Mouse (Mus musculus): ENCODE measurements around the gene Lztr1.
"Not testable (repeated sequence)": the region's sequence is repeated elsewhere in the genome, so short reads cannot be mapped to it uniquely, and the experiment has no call there.

Gene Lztr1

DNA sequence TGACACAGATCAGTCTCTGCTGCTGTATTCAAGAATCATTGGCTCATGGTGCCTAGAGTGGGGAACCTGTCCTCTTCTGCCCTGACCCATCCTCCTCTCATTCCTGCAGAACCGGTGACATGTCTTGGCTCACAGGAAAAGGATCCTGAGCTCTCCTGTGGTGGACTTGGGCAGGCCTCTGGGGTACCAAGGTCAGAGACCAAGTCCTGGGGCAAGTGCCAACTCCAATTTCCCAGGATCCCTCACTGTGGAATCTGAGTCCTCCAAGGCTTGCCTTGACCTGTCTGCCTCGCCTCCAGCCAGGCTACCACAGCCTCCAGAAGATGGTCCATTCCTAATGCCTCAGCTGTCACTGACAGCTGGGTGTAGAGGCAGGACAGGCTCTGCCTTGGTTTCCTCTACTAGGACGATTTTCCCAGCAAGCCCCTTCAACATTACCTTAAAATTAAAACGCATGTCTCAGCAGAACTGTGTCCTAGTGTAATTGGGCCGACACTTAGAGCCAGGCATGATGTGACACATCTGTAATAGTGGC is 1.4 kb upstream of the Lztr1 start:
- DNase-seq (ENCODE audit: low spot score in 2 of 2): no peak

DNA sequence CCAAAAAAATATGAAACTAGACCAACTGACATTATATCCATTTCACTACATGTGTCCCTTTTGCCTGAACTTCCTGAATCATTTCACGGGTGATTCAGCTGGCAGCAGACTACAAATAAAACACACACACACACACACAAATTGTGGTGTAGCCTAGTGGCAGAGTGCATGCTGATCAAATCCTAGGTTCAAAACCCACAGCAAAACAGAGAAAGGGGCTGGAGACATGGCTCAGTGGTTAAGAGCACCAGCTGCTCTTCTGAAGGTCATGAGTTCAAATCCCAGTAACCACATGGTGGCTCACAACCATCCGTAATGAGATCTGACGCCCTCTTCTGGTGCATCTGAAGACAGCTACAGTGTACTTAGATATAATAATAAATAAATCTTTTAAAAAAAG is 457 bp upstream of the Lztr1 start:
- not testable (repeated sequence) for DNase-seq (ENCODE audit: low spot score in 2 of 2)

DNA sequence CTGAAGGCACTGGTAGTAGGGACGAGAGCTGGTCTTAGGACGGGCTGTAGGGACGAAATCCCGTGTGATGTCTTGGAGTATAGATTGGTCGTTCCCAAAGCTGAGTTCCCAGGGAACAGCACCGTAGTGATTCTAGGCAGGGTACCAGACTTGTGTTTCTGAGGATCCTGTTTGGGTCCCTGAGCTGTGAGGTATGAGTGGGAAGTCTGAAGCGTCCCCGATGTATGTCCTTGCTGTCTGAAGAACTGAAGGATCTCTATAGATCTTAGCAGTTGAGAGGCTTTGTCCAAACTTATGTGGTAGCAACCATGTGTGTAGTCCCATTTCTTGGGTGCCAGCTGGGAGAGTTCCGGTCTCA is 731 bp downstream of the Lztr1 start:
- no peak for DNase-seq (ENCODE audit: low spot score in 2 of 2)

DNA sequence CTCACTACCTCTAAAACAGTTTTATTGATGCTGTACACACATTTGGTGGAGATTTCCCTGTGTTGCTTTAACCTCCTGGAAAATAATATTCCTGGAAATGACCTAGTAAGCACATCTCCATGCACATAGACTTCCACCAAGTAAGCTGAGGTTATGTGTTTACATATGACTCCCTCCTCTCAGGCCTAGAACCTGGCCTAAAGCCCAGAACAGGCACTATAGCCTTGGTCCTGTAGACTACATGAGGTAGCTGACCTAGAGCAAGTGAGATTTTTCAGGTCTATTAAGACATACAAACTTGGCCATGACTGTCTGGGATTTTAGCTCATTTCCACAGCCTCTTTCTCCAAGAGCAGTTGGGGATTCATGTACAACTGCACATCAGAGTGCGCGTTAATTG is 1.7 kb downstream of the Lztr1 start:
- DNase-seq (ENCODE audit: low spot score in 2 of 2): no peak

DNA sequence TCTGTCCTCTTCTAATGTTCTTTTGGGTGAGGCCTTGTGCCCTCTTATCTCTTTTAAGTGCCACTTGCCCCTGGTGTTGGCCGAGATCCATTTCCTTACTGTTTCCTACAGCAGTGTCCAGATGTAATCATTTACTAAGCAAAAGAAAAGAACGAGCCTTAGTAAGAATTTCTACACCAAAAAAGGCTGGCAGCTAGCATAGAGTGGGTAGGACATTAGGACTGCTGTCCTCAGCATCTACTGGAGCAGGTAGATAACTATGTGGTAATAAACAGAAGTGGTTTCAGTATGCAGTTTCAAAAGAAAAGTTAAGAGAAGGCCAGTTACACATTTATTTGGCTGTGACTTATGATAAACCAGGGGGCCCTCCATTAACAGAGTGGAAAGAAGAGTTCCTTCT is 2.2 kb downstream of the Lztr1 start:
- DNase-seq (ENCODE audit: low spot score in 2 of 2): no peak

DNA sequence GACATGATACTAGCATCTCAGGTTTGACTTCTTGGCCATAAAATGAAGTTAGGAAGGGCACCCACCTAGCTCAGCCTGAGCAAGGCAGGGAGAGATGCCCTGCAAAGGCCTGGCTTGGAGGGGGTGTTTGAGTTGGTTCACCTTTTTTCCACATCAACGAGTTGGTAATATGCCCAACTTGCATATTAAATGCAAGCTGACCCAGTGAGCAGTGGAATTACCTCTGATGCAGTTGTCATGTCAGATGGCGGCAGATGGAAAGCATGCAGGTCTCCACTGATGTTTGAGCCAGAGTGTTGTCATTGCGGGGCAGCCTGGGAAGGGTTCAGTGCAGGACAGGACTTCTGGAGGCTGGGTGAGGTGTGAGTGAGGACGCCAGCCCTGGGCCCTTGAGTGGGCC is 2.9 kb downstream of the Lztr1 start:
- no peak for DNase-seq (ENCODE audit: low spot score in 2 of 2)

DNA sequence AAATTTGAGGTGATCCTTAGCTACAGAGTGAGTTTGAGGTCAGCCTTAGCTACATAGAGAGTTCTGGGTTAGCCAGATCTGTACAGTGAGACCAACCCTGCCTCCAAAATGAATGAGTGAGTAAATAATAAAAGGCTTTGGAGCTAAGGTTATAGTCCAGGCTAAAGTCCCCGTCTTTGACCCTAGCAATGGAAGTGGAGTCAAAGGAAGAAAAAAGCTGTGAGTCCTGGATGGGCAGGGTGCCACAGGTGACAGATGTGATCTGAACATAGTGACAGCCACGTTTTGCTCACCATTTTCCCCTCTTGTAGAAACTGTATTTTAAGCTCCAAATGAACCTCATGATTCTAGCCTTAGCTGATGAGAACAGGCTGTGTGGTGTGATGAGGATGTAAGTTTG is 10.4 kb downstream of the Lztr1 start:
- peak in 1 of 2 experiments; percentile 13 for DNase-seq (ENCODE audit: low spot score in 2 of 2)

DNA sequence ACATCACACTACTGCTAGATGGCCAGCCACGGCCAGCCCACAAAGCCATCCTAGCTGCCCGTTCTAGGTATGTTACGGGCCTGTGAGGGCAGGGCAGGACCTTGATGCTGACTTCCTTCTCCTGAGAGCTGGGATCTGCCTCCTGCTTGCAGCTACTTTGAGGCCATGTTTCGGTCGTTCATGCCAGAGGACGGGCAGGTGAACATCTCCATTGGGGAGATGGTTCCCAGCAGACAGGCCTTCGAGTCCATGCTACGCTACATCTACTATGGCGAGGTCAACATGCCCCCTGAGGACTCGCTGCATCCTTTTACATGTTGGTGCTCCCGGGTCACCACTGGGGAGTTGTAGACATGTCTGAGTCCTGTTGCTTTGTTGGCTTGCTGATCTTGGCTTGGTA is 15.7 kb downstream of the Lztr1 start:
- DNase-seq (ENCODE audit: low spot score in 2 of 2): peak; percentile 21 to 25

DNA sequence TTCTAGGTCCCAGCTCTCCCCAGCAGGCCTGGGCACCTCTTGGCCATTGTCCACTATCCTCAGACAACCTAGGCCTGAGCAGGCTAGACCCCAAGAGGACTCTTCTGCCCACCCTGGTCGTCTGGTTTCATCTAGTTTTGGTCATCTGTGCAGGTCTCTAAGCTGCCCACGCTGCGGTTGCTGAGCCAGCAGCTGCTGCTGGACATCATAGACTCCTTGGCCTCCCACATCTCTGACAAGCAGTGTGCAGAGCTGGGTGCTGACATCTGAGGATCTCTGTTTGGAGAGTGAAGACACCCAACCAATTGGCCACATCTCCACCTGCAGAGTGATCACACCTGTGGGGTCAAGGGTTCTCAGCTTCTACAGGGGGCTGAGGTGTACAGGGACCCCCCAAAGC is 17.0 kb downstream of the Lztr1 start:
- no peak for DNase-seq (ENCODE audit: low spot score in 2 of 2)

DNA sequence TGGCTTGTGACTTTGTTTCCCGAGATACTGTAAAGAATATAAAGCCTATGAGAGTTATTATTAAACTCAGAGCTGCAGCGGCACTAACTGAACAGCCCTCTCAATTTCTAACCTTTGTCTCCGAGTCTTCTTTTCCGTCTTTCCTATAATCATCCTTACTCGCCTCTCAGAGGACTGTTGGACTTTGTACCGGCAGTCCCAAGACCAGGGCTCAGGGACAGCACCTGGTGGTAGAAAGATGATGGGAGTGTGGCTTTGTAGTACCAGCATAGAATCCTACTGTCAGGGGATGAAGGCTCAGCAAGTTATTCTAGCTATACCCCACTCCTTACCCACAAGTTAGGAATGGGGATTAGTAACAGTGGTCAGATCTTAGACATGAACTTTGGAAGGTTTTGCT is 17.7 kb downstream of the Lztr1 start:
- no peak for DNase-seq (ENCODE audit: low spot score in 2 of 2)

DNA sequence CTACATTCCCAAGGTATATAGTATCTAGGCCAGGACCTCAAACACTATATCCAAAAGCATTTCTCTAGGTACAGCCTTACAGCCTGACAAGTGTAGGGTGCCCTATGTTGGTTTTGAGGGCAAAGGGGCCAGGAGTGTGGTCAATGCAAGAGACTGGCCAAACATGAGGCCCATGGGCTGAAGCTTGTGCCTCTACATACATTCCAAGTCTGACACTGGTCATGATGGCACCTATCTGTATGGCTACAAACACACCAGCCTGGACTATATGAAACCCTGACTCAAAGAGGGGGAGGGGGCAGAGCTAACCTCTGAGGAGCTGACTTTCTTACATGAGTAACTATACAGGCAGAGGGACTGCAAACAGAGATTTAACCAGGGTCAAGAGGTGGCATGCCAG is 19.1 kb downstream of the Lztr1 start:
- no peak for DNase-seq (ENCODE audit: low spot score in 2 of 2)

DNA sequence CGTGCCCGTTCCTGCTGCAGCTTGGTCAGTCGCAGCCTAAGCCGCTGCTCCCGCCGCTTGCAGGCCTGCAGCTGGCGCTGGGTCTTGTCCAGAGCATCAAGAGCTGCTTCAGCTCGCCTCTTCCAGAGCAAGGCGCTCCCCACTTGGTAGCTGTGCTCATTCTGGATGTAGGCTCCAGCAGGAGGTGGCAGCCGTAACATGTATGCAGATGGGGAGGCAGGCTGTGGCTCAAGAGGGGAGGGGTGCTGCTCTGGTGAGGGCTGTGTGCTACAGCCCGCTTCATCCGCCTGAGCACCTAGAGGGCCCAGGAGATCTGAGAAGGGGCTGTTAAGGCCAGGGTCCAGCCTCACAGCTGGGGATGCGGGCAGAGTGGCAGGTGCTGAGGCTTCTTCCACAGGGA is 19.8 kb downstream of the Lztr1 start:
- no peak for DNase-seq (ENCODE audit: low spot score in 2 of 2)

DNA sequence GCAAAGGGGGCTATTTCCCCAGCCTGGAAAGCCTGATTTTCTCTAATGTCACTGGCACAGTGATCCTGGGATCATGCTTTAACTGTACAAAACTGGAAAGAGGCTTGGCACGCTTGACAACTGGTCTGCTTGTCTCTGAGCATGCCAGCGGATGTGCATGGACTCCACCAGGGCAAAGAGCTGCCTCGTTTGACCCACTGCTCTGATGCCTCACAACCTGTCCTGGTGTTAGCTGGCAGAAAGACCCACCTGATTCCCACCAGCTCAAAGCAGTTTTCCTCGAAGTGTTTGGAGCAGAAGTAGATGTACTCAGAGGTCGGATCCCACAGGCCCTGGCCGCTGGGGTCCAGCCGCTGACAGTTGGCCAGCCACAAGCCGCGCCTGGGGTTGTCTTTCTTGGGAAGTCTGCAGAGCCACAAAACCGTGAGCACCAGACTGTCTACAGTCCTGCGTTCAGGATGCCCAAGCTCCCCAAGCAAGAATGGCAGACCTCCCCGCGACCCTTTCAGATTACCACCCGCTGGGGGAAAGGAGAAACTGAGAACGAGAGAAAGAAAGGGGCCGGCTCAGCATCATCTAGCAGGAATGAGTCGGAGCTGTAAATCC is 21.6 kb downstream of the Lztr1 start:
- peak in 1 of 2 experiments; percentile 34 for DNase-seq (ENCODE audit: low spot score in 2 of 2)

DNA sequence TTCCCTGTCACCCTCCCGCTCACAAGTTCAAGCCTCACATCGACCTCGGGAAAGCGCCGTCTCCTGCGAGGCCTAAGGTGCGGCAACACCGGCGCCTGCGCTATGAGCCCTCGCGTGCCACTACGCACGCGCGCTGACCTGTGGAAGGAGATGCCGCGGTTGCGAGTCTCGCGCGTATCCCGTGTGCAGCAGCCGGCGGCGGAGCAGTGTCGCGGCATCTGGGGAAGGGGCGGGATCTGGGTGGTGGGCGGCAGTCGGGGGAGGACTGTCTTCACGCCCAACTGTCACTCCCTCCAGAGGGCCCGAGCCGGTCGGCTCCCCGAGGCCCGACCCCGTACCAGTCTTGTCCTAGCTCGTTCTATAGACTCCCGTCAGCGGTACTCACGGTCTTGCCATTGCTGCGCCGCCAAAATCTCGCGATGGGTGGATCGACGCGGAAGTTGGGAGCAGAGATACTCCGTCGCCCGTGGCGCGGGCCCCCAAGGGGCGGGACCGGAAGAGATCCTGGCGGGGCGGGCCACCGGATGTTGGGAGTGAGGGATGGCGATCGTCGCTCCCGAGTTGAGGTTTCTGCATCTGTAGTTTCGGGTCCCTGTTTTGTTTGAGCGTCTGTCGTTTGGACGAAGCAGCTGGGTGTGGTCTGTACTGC is 22.3 kb downstream of the Lztr1 start, which contains the start of gene Thap7:
Gene Thap7 (minus strand): TSS at position 497 of the 649 bp plus-strand sequence.
- peak; percentile 98 for DNase-seq (ENCODE audit: low spot score in 2 of 2)

DNA sequence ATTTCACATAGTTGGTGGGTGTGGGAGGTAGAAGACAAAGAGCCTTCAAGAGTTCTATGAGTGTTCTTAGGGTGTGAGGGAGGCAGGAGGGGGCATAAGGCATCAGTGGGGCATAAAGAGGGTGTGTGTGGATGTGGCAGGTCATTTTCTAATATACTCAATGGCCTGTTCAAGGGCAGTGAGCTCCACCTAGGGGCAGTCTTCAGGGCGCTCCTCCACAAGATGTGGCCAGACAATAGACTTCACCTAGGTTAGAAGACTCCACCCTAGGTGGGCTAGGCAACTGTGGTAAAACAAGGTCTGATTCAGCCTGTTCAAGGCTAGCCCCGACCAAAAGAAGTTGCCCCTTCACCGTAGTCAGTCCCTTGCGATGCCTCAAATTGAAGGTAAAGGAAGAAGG is 23.8 kb downstream of the Lztr1 start:
- peak in 1 of 2 experiments; percentile 20 for DNase-seq (ENCODE audit: low spot score in 2 of 2)

DNA sequence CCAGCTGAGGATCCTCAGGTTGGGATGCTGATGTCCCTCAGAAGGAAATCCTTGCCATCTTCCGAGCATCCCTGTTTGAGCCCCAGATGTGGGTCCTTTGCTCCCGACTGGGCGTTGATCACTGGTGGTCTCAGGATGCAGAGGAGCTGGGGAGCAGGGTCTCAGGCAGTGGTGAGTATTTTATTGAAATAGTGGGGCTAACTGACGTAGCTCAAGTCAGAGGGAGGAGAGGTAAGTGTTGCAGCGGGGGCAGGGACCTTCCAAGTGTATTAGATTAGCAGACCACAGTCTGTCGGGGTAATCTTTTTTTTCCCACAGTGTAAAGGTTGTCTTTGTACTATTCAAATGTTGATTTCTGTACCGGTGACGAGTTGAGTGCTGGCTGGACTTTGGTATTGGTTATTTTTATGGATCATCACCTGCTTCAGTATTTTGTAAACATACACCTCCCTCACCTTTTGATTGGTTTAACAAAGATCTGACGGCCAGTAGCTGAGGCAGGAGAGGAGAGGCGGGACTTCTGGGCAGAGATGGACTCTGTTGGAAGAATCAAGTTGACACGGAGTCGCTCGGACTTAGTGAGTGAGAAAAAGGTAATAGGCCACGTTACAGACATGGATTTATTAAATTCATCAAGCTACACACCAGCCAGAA is 24.3 kb downstream of the Lztr1 start:
- peak in 1 of 2 experiments; percentile 16 for DNase-seq (ENCODE audit: low spot score in 2 of 2)

DNA sequence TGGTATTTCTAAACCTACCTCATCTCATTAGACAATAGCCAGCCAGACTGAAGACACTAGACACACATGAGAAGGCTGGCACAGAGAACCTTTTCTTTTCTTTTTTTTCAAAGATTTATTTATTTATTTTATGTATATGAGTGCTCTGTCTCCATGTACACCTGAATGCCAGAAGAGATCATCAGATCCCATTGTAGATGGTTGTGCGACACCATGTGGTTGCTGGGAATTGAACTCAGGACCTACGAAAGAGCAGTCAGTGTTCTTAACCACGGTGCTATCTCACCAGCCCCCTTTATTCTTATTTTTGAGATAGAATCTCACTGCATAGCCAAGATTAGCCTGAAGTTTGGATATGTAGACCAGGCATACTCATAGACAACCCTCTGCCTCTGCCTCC is 28.1 kb downstream of the Lztr1 start:
- peak in 1 of 2 experiments; percentile 16 for DNase-seq (ENCODE audit: low spot score in 2 of 2)

DNA sequence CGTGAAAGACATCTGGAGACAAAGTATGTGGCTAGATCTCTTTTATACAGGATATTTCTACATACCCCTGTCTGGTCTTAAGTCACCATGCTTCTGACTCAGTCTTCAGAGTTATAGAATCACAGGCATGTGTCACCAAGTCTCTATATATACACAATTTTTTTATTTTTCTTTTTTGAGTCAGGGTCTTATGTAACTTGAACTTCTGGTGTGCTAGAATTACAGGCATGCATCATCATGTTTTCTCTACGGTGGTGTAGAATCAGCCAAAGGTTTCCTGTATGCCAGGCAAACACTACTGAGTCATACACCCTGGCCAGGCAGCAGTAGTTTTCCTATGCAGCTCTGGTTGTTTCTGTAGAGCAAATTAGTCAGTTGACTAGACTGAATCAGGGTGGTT is 34.1 kb downstream of the Lztr1 start:
- peak in 1 of 2 experiments; percentile 8 for DNase-seq (ENCODE audit: low spot score in 2 of 2)

DNA sequence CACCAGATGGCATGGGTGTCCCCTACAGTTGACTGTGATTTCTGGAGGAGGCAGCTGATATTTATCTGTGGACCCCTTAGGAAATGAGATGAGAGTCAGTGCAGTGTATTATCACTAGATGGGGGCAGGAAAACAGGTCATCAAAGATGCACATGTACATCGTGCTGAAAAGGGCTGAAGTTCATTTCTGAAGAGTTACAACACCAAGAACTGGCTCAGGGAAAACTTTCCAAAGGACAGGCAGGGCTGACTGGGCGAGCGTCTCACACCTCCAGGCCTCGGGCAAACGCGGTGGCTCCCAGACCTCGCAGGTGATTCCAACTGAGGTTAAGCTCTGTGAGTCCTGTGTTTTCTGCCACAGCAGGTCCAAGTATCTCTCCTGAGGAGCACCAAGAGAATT is 44.3 kb downstream of the Lztr1 start:
- peak in 1 of 2 experiments; percentile 11 for DNase-seq (ENCODE audit: low spot score in 2 of 2)

DNA sequence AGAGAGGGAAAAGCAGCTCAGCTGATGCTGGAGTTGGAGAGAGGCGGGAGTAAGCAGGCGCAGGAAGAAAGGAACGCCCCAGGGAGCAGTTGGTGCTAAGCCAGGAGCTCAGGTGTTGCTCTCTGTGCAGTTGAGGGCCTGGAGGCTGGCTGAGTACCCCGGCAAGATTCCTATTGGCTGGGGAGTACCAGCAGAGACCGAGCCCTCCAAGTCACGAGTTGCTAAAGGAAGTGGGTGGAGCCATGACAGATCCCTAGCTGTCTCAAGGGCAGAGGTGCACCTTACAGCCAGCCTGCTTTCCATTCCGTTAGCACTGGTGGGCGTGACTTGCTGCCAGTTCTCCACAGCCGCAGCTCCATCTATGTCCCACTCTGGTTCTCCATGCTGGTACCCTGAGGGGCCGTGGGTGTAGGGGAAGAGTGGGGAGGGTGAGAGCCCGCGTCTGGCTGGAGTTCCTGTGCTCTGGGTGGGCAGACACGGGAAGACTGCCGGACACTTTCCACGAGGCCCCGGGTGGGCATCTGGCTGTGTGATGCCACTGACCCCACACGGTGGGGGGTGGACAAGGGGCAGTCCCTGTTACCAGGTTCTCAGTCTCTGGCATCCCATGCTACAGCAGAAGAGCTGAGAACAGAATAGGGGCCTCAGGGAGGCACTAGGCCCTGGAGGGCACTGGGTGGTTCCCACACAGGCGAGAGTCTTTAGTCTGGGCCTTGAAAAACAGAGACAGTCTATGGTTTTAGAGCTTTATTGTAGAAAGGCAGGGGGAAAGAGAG is 45.6 kb downstream of the Lztr1 start:
- peak in 1 of 2 experiments; percentile 36 for DNase-seq (ENCODE audit: low spot score in 2 of 2)

DNA sequence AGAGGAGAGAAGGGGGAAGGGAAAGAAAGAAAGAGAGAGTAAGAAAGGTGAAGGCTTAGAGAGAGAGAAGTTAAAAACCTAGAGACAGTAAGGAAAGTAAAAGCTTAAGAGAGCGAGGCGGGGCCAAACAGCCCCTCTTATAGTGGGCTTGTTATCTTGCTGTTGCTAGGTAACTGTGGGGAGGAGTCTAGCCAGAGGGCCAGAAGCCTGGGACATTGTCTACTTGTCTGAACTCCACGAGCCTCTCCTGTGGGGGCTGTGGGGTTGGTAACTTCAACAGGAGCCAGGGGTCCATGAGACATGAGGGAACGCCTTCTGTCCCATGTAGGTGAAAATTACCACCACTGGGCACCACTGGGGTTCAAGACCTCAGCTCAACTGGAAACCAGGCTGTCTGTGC is 46.2 kb downstream of the Lztr1 start:
- DNase-seq (ENCODE audit: low spot score in 2 of 2): peak in 1 of 2 experiments; percentile 9

DNA sequence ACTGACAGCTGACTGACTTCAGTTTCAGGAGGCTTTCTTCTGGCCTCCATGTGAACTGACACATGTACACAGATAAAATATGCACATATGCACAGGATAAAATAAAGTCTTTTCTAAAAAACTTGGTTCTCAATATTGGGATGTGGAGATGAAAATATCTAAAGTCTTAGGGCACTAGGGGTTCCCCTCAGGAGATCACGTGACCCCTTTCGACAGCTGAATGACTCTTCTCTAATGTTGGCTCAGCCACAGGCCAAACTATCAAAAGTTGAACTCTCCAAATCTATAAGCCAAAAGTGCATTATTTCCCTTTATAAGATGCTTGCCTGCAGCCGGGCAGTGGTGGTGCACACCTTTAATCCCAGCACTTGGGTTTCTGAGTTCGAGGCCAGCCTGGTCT is 47.7 kb downstream of the Lztr1 start:
- DNase-seq (ENCODE audit: low spot score in 2 of 2): peak in 1 of 2 experiments; percentile 4
